Mouse (Mus musculus) forebrain, embryonic 12.5 days (tissue): Measurements from ENCODE around the gene Lrfn1. TPM values are rescaled to one million over a fixed set of nuclear protein-coding genes. Genes with fewer than 3 reads are reported as not detected.
A peak's percentile ranks its signal among the peaks of the same experiment; 100 is the strongest.

Experiments
- ATAC-seq: fragments of 200-750 bp; cut with Nextera tagmentation; 2 replicates; pipeline ENCODE4 v1.8.0; 2017; ENCODE audit warnings: moderate TSS enrichment; ENCODE audit not compliant: low FRiP score
- H3K27ac ChIP-seq: fragments of 300-500 bp; sonication (generic); 2 replicates; pipeline ENCODE4 v1.5.1; 2016; ENCODE audit warnings: mild to moderate bottlenecking
- H3K27me3 ChIP-seq: fragments of 300-500 bp; sonication (generic); 2 replicates; pipeline ENCODE4 v1.6.1; 2016; ENCODE audit warnings: mild to moderate bottlenecking
- H3K36me3 ChIP-seq: fragments of 300-500 bp; sonication (generic); replicated peaks from 2 replicates; pipeline ENCODE4 v1.6.1; 2016; ENCODE audit warnings: mild to moderate bottlenecking
- H3K4me1 ChIP-seq: fragments of 300-500 bp; sonication (generic); 2 replicates; pipeline ENCODE4 v1.6.1; 2016
- H3K4me2 ChIP-seq: fragments of 300-500 bp; sonication (generic); 2 replicates; pipeline ENCODE4 v1.6.1; 2016; ENCODE audit warnings: mild to moderate bottlenecking, moderate library complexity
- H3K4me3 ChIP-seq: fragments of 300-500 bp; sonication (generic); replicated peaks from 2 replicates; pipeline ENCODE4 v1.5.1; 2016; ENCODE audit warnings: mild to moderate bottlenecking
- H3K9ac ChIP-seq: fragments of 300-500 bp; sonication (generic); 2 replicates; pipeline ENCODE4 v1.6.1; 2016; ENCODE audit warnings: mild to moderate bottlenecking
- H3K9me3 ChIP-seq: fragments of 300-500 bp; sonication (generic); 2 replicates; pipeline ENCODE4 v1.6.1; 2016
- WGBS: fragments of 180-500 bp; shearing (Covaris S2); methylation state at CpG from one replicate; pipeline ENCODE4 v1.1.7; 2016; 5-methylcytosine and 5-hydroxymethylcytosine counted together
- polyA plus RNA-seq: library from polyadenylated mRNA; unstranded; fragments of >200 nt; fragmentation: Nextera tagmentation; extraction: Ambion mirVana; gene quantifications from 2 replicates; pipeline ENCODE4 v1.2.1, GENCODE M21; 2016

The Lrfn1 gene
- polyA plus RNA-seq, result 6.7 and 8.8 TPM in 2 replicates

DNA sequence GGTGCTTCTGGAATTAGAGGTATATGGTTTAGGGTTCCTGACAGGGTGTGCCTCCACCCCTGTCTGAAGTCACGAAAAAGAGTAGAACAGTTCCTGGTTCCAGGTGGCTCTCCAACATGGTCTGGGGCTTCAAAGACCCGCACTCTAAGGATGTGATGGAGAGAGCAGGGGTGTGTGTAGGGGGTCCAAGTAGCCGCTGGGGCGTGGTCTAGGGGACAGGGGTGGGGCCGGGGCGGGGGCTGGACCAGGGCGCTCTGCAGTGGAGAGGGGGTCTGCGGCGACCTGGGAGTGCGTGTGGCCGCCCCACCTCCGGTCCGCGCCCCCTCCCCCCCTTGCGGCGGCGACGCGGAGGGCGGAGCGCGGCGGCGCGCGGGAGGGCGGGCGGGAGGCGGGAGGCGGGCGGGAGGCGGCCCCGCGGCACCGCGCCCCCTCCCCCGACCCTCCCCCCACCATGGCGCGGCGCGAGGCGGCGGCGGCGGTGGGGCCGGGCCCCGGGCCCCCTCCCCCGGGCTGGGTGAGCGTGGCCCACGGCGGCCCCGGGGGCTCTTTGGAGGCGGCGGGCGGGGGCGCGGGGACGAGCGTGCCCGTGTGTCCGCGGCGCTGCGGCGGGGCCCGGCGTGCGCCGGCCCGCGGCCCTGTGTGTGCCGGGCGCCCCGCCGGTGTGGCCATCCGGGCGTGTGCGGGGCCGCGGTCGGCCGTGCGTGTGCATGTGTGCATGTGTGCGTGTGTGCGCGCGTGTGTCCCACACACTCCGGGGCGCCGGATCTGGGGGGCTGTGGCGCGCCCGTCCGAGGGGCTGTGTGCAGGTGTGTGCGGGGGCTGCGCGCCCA, at the start of gene Lrfn1:
Gene Lrfn1 (plus strand): TSS at position 450 of the 830 bp plus-strand sequence.
- WGBS, result under 1% methylated on average over 45 of the region's 97 CpGs
- H3K9me3 ChIP-seq, result no peaks in the 10 kb centered on the region
- no peaks in the 10 kb centered on the region for H3K27me3 ChIP-seq
- peak within 1 kb of the TSS; percentile 76 for H3K27ac ChIP-seq
- H3K9ac ChIP-seq, result peak within 1 kb of the TSS; percentile 94
- ATAC-seq, result peak; percentile 80
- H3K36me3 ChIP-seq, result peaks cover 24% of the 10 kb centered on the region
- peak within 1 kb of the TSS; percentile 91 for H3K4me3 ChIP-seq
- peaks cover 21% of the 10 kb centered on the region for H3K4me1 ChIP-seq
- H3K4me2 ChIP-seq, result peak within 1 kb of the TSS; percentile 91

GRCm38 (mm10) chr7:28410841-28411475, 40.8 kb upstream of the Lrfn1 start:
- Histone ChIP-seq H3K4me2 (no peak overlapping the region), H3K9ac (no peak overlapping the region), H3K27me3 (no peaks in the 10 kb centered on the region), H3K4me1 (no peaks in the 10 kb centered on the region), H3K4me3 (no peak overlapping the region), H3K36me3 (peaks cover 96% of the 10 kb centered on the region), H3K9me3 (no peaks in the 10 kb centered on the region), H3K27ac (no peak overlapping the region)
- ATAC-seq, result no peak
- 90% methylated on average over 3 of the region's 3 CpGs for WGBS

GRCm38 (mm10) chr7:28412826-28413225, 39.0 kb upstream of the Lrfn1 start:
- Histone ChIP-seq H3K4me1 (no peaks in the 10 kb centered on the region), H3K4me2 (no peak overlapping the region), H3K9me3 (no peaks in the 10 kb centered on the region), H3K4me3 (no peak overlapping the region), H3K36me3 (peaks cover 94% of the 10 kb centered on the region), H3K27me3 (no peaks in the 10 kb centered on the region), H3K27ac (no peak overlapping the region), H3K9ac (no peak overlapping the region)
- WGBS, result 94% methylated on average over 4 of the region's 4 CpGs
- ATAC-seq, result no peak

GRCm38 (mm10) chr7:28417368-28417767, 34.4 kb upstream of the Lrfn1 start:
- H3K27ac ChIP-seq, result no peak overlapping the region
- no peaks in the 10 kb centered on the region for H3K27me3 ChIP-seq
- no peak overlapping the region for H3K4me3 ChIP-seq
- H3K4me1 ChIP-seq, result no peaks in the 10 kb centered on the region
- ATAC-seq, result no peak
- no peak overlapping the region for H3K9ac ChIP-seq
- peaks cover 95% of the 10 kb centered on the region for H3K36me3 ChIP-seq
- no peaks in the 10 kb centered on the region for H3K9me3 ChIP-seq
- no peak overlapping the region for H3K4me2 ChIP-seq

DNA sequence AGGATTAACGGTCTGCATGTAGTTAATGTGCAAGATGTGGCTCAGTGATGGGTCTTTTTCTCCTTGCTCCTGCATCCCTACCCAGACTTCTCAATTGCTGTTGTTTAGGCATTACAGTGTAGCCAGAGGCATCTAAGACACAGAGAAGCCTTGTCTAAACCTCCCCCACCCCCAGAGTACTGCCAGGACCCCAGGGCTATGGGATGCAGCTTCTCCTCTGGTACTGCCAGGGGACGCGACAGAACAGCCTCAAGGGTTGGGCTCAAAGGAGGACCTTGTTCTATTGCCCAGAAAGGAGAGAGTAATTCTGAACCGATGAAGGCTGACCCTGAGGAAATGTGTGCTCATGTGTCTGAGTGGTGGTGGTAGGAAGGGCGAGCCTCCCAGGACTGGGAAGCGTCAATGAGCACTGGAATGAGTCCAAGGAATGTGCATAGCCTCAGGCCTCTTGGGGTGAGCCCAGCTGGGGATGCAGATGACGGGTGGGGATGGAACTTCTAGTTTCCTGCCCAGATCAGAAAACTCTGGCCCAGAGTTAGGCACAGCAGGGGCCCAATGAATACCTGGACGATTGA, 33.6 kb upstream of the Lrfn1 start:
- Histone ChIP-seq H3K27me3 (no peaks in the 10 kb centered on the region), H3K4me3 (no peak overlapping the region), H3K4me1 (no peaks in the 10 kb centered on the region), H3K9ac (no peak overlapping the region), H3K27ac (no peak overlapping the region), H3K36me3 (peaks cover 95% of the 10 kb centered on the region), H3K4me2 (no peak overlapping the region), H3K9me3 (no peaks in the 10 kb centered on the region)
- ATAC-seq, result no peak
- WGBS, result 88% methylated on average over 8 of the region's 8 CpGs

GRCm38 (mm10) chr7:28419416-28419815, 32.4 kb upstream of the Lrfn1 start:
- 98% methylated on average over 2 of the region's 2 CpGs for WGBS

DNA sequence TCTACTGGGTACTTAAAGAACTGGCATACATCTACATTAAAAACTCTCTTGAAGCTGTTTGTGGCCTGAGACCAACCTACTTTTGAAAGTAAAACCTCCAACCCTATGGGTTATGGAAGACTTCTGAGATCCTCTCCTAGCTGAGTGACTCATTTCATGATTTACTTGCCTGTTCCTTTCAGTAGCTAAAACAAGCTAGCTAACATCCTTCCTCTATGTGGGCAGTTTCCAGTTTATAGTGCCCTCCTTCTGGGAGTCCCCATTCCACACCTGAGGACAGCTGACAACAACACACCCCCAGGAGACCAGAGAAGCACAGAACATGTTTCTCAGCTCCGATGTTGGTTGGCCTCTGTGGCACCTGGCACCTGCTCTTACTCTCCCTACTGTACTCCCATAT, 28.8 kb upstream of the Lrfn1 start:
- H3K9ac ChIP-seq, result no peak overlapping the region
- no peaks in the 10 kb centered on the region for H3K27me3 ChIP-seq
- H3K4me2 ChIP-seq, result no peak overlapping the region
- H3K9me3 ChIP-seq, result no peaks in the 10 kb centered on the region
- H3K36me3 ChIP-seq, result peaks cover 74% of the 10 kb centered on the region
- no peak for ATAC-seq
- H3K27ac ChIP-seq, result no peak overlapping the region
- H3K4me3 ChIP-seq, result no peak overlapping the region
- no peaks in the 10 kb centered on the region for H3K4me1 ChIP-seq
- WGBS, result 87% methylated on average over 1 of the region's 1 CpGs

More at GRCm38 (mm10) chr7:28419416-28419815, 32.4 kb upstream of the Lrfn1 start:
- Histone ChIP-seq H3K9ac (no peak overlapping the region), H3K9me3 (no peaks in the 10 kb centered on the region), H3K27me3 (no peaks in the 10 kb centered on the region), H3K4me2 (no peak overlapping the region), H3K4me1 (no peaks in the 10 kb centered on the region), H3K36me3 (peaks cover 95% of the 10 kb centered on the region), H3K27ac (no peak overlapping the region), H3K4me3 (no peak overlapping the region)
- no peak for ATAC-seq

- Histone ChIP-seq H3K9me3 (no peaks in the 10 kb centered on the region), H3K36me3 (peaks cover 43% of the 10 kb centered on the region), H3K9ac (no peak overlapping the region), H3K27ac (no peak overlapping the region), H3K27me3 (no peaks in the 10 kb centered on the region), H3K4me3 (no peak overlapping the region), H3K4me1 (peaks cover 5% of the 10 kb centered on the region), H3K4me2 (no peak overlapping the region)
- no peak for ATAC-seq
Observed at GRCm38 (mm10) chr7:28427738-28428137, 24.0 kb upstream of the Lrfn1 start.

GRCm38 (mm10) chr7:28430512-28430911, 21.3 kb upstream of the Lrfn1 start:
- no peak overlapping the region for H3K4me2 ChIP-seq
- no peak overlapping the region for H3K27ac ChIP-seq
- ATAC-seq, result no peak
- H3K9me3 ChIP-seq, result no peaks in the 10 kb centered on the region
- no peaks in the 10 kb centered on the region for H3K27me3 ChIP-seq
- peaks cover 38% of the 10 kb centered on the region; the same call in 1 of the 2 replicates for H3K36me3 ChIP-seq
- H3K9ac ChIP-seq, result no peak overlapping the region
- 90% methylated on average over 1 of the region's 1 CpGs for WGBS
- H3K4me1 ChIP-seq, result peaks cover 29% of the 10 kb centered on the region
- H3K4me3 ChIP-seq, result no peak overlapping the region

DNA sequence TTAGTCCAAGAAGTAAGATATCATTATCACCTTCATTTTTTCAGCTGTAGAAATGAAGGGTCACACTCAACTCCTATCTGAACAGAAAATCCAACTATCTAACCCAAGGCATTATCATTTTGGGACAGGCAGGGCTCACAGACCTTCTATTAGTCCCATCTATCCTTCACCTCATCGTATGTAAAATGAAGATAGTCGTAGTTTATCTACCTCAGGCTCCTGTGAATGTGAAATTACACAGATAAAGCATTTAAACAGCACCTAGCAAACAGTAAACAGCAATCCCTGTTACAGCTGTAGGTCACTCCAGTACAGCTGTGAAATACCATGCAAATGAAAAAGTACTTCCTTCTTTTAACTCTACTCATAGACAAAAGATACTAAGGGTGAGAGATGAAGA, 19.5 kb upstream of the Lrfn1 start:
- no peak overlapping the region for H3K9ac ChIP-seq
- no peak overlapping the region for H3K27ac ChIP-seq
- H3K4me1 ChIP-seq, result peaks cover 34% of the 10 kb centered on the region
- H3K27me3 ChIP-seq, result no peaks in the 10 kb centered on the region
- H3K36me3 ChIP-seq, result peaks cover 37% of the 10 kb centered on the region; the same call in 1 of the 2 replicates
- ATAC-seq, result no peak
- 92% methylated on average over 2 of the region's 2 CpGs for WGBS
- no peak overlapping the region for H3K4me3 ChIP-seq
- H3K4me2 ChIP-seq, result no peak overlapping the region
- no peaks in the 10 kb centered on the region for H3K9me3 ChIP-seq

DNA sequence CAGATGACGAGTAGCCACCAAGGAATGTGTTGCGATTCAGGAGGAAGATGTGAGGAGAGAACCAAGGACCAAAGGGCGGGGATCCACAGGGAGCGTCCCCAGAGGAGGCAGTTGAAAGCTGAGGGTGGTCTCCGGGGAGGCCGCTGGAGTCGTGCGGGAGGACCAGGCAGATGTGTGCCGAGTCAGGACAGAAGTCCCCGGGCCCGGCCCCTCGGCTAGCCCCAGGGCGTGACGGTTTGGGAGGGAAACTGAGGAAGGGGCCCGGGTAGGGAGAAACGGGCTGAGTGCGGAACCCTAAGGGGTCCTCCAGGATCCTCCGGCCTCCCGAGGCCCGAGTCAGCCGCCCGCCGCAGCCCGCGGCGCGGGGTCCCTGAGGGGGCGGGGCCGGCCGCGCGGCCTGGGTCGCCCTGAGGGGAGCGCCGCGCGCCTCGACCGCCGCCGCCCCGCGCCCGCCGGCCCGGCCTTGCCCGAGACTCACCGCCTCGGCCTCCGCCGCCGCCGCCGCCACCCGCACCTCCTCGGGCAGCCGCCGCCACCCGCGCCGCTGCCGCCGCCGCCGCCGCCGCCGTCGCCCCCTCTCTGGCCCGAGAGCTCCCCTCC, 16.0 kb upstream of the Lrfn1 start:
- 0% methylated on average over 19 of the region's 70 CpGs for WGBS
- peak; percentile 27; the same call in 1 of the 2 replicates for ATAC-seq
- Histone ChIP-seq H3K36me3 (peaks cover 25% of the 10 kb centered on the region; the same call in 1 of the 2 replicates), H3K4me2 (peak overlapping the region; percentile 90), H3K27ac (0 out of 2 replicates have a peak overlapping the region, but pooled peaks have one; percentile 31), H3K9ac (peak overlapping the region; percentile 91), H3K4me3 (peak overlapping the region; percentile 92), H3K27me3 (no peaks in the 10 kb centered on the region), H3K9me3 (no peaks in the 10 kb centered on the region), H3K4me1 (peaks cover 36% of the 10 kb centered on the region)

DNA sequence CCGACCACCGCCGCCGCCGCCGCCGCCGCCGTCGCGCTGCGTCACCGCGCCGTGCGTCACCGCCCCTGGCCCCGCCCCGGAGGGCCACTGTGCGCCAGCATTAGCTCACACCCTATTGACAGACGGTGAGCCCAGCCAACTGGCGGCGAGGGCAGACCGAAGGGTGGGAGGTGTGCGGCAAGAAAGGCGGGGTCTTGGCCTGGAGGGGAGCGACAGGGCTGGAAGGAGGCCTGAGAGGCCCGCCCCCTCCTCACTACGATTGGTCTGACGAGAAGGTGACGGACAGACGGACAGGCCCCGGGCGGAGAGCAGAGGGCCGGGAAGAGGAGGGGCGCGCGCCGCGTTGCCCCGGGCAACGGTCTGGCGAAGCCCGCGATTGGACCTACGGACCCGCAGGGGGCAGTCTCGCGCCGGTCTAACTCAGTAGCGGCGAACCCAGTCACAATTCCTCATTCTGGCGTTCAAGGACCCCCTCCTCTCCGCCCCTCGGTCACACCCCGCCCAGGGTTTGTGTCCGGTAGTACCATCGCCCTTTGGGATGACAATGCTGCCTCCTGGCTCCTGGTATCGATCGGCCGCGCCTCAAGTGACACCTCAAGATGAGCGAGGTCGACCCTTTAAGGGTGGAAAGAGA, 15.4 kb upstream of the Lrfn1 start:
- H3K4me1 ChIP-seq, result peaks cover 36% of the 10 kb centered on the region
- H3K9me3 ChIP-seq, result no peaks in the 10 kb centered on the region
- ATAC-seq, result peak; percentile 99
- H3K27ac ChIP-seq, result peak overlapping the region; percentile 56; the same call in 1 of the 2 replicates
- peak overlapping the region; percentile 92 for H3K4me3 ChIP-seq
- H3K9ac ChIP-seq, result peak overlapping the region; percentile 91
- WGBS, result under 1% methylated on average over 54 of the region's 64 CpGs
- peak overlapping the region; percentile 62 for H3K4me2 ChIP-seq
- H3K36me3 ChIP-seq, result peaks cover 18% of the 10 kb centered on the region; the same call in 1 of the 2 replicates
- no peaks in the 10 kb centered on the region for H3K27me3 ChIP-seq
